Mouse (Mus musculus) kidney, postnatal 10 days (tissue): Measurements from ENCODE around the gene Chd1.

Experiments
- DNase-seq: peaks from one replicate; pipeline ENCODE4 v3.0.0; 2021; ENCODE audit warnings: mixed read lengths

Gene Chd1

GRCm38 (mm10) chr17:15704475-15705300 lies at the start of gene Chd1:
TSS of gene Chd1 (plus strand) at chr17:15704967.
- DNase-seq, result peak; percentile 96

- peak; percentile 64 for DNase-seq
Measured at GRCm38 (mm10) chr17:15656881-15657607, 47.7 kb upstream of the Chd1 start.

GRCm38 (mm10) chr17:15672870-15673269 lies 31.9 kb upstream of the Chd1 start:
- DNase-seq, result no peak

GRCm38 (mm10) chr17:15677970-15678645 lies 26.7 kb upstream of the Chd1 start:
- DNase-seq, result no peak

GRCm38 (mm10) chr17:15679966-15680630 lies 24.7 kb upstream of the Chd1 start:
- no peak for DNase-seq

GRCm38 (mm10) chr17:15680661-15681060 lies 24.1 kb upstream of the Chd1 start:
- DNase-seq, result no peak

- DNase-seq, result no peak
Measured at GRCm38 (mm10) chr17:15686396-15686795, 18.4 kb upstream of the Chd1 start.

- no peak for DNase-seq
Measured at GRCm38 (mm10) chr17:15690304-15690703, 14.5 kb upstream of the Chd1 start.

GRCm38 (mm10) chr17:15695566-15695965 lies 9.2 kb upstream of the Chd1 start:
- DNase-seq, result no peak

- DNase-seq, result no peak
Measured at GRCm38 (mm10) chr17:15698956-15699355, 5.8 kb upstream of the Chd1 start.

- DNase-seq, result no peak
Measured at GRCm38 (mm10) chr17:15701505-15701904, 3.3 kb upstream of the Chd1 start.

- DNase-seq, result no peak
Measured at GRCm38 (mm10) chr17:15704158-15704474, 651 bp upstream of the Chd1 start.

- peak; percentile 63 for DNase-seq
Measured at GRCm38 (mm10) chr17:15705303-15706284, 827 bp downstream of the Chd1 start.

- DNase-seq, result no peak
Measured at GRCm38 (mm10) chr17:15714507-15714906, 9.7 kb downstream of the Chd1 start.

- DNase-seq, result peak; percentile 44
Measured at GRCm38 (mm10) chr17:15715013-15715902, 10.5 kb downstream of the Chd1 start.

- DNase-seq, result no peak
Measured at GRCm38 (mm10) chr17:15715940-15716339, 11.2 kb downstream of the Chd1 start.

- DNase-seq, result no peak
Measured at GRCm38 (mm10) chr17:15720841-15721240, 16.1 kb downstream of the Chd1 start.

GRCm38 (mm10) chr17:15723291-15723690 lies 18.5 kb downstream of the Chd1 start:
- no peak for DNase-seq

GRCm38 (mm10) chr17:15723866-15724475 lies 19.2 kb downstream of the Chd1 start:
- DNase-seq, result peak; percentile 46

GRCm38 (mm10) chr17:15731706-15732105 lies 26.9 kb downstream of the Chd1 start:
- no peak for DNase-seq
